Mouse (Mus musculus): Measurements from ENCODE around the gene Hist2h3b. TPM values are rescaled to one million over a fixed set of nuclear protein-coding genes. Genes with fewer than 3 reads are reported as not detected.

Hist2h3b gene
- total and polyA plus RNA-seq, 3 experiments: 12.1 to 1,421 (median 39.4) TPM

- Histone ChIP-seq H3K4me3 (replicated peaks in 1 of 3; ENCODE audit: low read depth in 2 of 3, low read length in 2 of 3, poor library complexity in 1 of 3) (peak overlapping the region; percentile 62 to 67 (median 63)), H3K27me3 (replicated peaks) (no peaks in the 10 kb centered on the region), H3K9me3 (replicated peaks; ENCODE audit: low read length) (no peaks in the 10 kb centered on the region), H3K4me2 (ENCODE audit: insufficient read depth, low read depth, poor library complexity, severe bottlenecking) (peak overlapping the region; percentile 81), H3K79me2 (replicated peaks; ENCODE audit: control insufficient read depth, extremely low read depth, insufficient read depth, poor library complexity, severe bottlenecking) (0 out of 2 replicates have a peak, but pooled peaks cover 10% of the 10 kb centered on the region), H3K4me1 (ENCODE audit: control insufficient read depth in 1 of 2, insufficient read depth in 2 of 2) (peaks cover 0 to 40% of the 10 kb centered on the region in 2 experiments; a peak in 3 of 4 replicates), H3K27ac (ENCODE audit: insufficient read depth, low read depth) (peak overlapping the region; percentile 98), H3K9ac (ENCODE audit: insufficient read depth, low read depth) (peak overlapping the region; percentile 85), H3K36me3 (replicated peaks in 1 of 2; ENCODE audit: control insufficient read depth in 1 of 2, insufficient read depth in 1 of 2, low read length in 1 of 2) (no peaks in the 10 kb centered on the region)
- dilution Hi-C loops (cut with MboI; ENCODE audit: extremely low pct_ligation_motif_present, extremely low pct_unique_long_range_greater_than_20kb, low sequenced_read_pairs): no loop called here
- in situ Hi-C loops (cut with MboI; ENCODE audit: low pct_ligation_motif_present, low pct_unique_long_range_greater_than_20kb, low sequenced_read_pairs): no loop called here
- DNase-seq (ENCODE audit: extremely low read depth): peak; percentile 90
- peak; percentile 100 for TF ChIP-seq POLR2AphosphoS2 (IDR thresholded peaks at IDR 0.05; ENCODE audit: low read depth, low read length)
- TF ChIP-seq ETS1 (conservative IDR thresholded peaks at IDR 0.05; ENCODE audit: low read depth, low read length): no peak
- TF ChIP-seq ZMIZ1 (IDR thresholded peaks at IDR 0.05; ENCODE audit: low read depth, low read length): no peak; the same call in 1 of the 2 replicates
- TF ChIP-seq MAFK (IDR thresholded peaks at IDR 0.05; ENCODE audit: insufficient replicate concordance, low read length): no peak
- TF ChIP-seq MEF2A (IDR thresholded peaks at IDR 0.05; ENCODE audit: borderline replicate concordance, low read depth, low read length): no peak; the same call in 1 of the 2 replicates
- TF ChIP-seq CHD2 (IDR thresholded peaks at IDR 0.05; ENCODE audit: low read length): peak; percentile 54; the same call in 1 of the 2 replicates
- TF ChIP-seq POLR2A (IDR thresholded peaks at IDR 0.05; ENCODE audit: low read depth, low read length): peak; percentile 78
- TF ChIP-seq NRF1 (IDR thresholded peaks at IDR 0.05; ENCODE audit: low read depth, low read length): no peak
- TF ChIP-seq MAX (IDR thresholded peaks at IDR 0.05; ENCODE audit: low read length): peak; percentile 87
- 0 out of 2 replicates have a peak, but pooled peaks have one; percentile 45 for TF ChIP-seq IRF4 (IDR thresholded peaks at IDR 0.05; ENCODE audit: low read depth, low read length)
- no peak; the same call in 1 of the 2 replicates for TF ChIP-seq BHLHE40 (IDR thresholded peaks at IDR 0.05; ENCODE audit: low read depth, low read length)
- TF ChIP-seq GABPA (IDR thresholded peaks at IDR 0.05; ENCODE audit: insufficient replicate concordance, low read depth, low read length): no peak
- no peak for TF ChIP-seq JUN (IDR thresholded peaks at IDR 0.05; ENCODE audit: insufficient read depth, low read depth, low read length)
- TF ChIP-seq USF1 (IDR thresholded peaks at IDR 0.05; ENCODE audit: low read depth, low read length): no peak
- no peak; the same call in 1 of the 2 replicates for TF ChIP-seq MAZ (IDR thresholded peaks at IDR 0.05; ENCODE audit: low read depth, low read length)
- TF ChIP-seq HCFC1 (IDR thresholded peaks at IDR 0.05; ENCODE audit: low read depth, low read length): no peak; the same call in 1 of the 2 replicates
- no peak for TF ChIP-seq RAD21 (IDR thresholded peaks at IDR 0.05; ENCODE audit: low read depth, low read length)
- TF ChIP-seq CHD1 (IDR thresholded peaks at IDR 0.05; ENCODE audit: low read depth, low read length): peak; percentile 92
- no peak for TF ChIP-seq CTCF (conservative IDR thresholded peaks at IDR 0.05 in 1 of 2, IDR thresholded peaks at IDR 0.05 in 1 of 2; ENCODE audit: low read depth in 2 of 2, low read length in 2 of 2)
- no peak for TF ChIP-seq ELF1 (IDR thresholded peaks at IDR 0.05; ENCODE audit: low read depth, low read length)
- no peak for TF ChIP-seq KAT2A (IDR thresholded peaks at IDR 0.05; ENCODE audit: insufficient replicate concordance, low read length)
- no peak for TF ChIP-seq E2F4 (IDR thresholded peaks at IDR 0.05; ENCODE audit: insufficient replicate concordance, low read depth, low read length)
- no peak for TF ChIP-seq USF2 (conservative IDR thresholded peaks at IDR 0.05; ENCODE audit: low read depth, low read length)
- peak; percentile 62; the same call in 1 of the 2 replicates for TF ChIP-seq MYC (IDR thresholded peaks at IDR 0.05; ENCODE audit: low read depth, low read length)
- no peak; the same call in none of the 2 replicates for TF ChIP-seq SIN3A (IDR thresholded peaks at IDR 0.05; ENCODE audit: low read length)
- no peak for TF ChIP-seq EP300 (IDR thresholded peaks at IDR 0.05; ENCODE audit: low read length)
- 0 out of 2 replicates have a peak, but pooled peaks have one; percentile 36 for TF ChIP-seq RCOR1 (conservative IDR thresholded peaks at IDR 0.05; ENCODE audit: low read depth, low read length)
- no peak for TF ChIP-seq ZKSCAN1 (IDR thresholded peaks at IDR 0.05; ENCODE audit: borderline replicate concordance, low read depth, low read length)
- TF ChIP-seq JUND (conservative IDR thresholded peaks at IDR 0.05; ENCODE audit: low read depth, low read length): no peak
- TF ChIP-seq ZC3H11A (IDR thresholded peaks at IDR 0.05; ENCODE audit: low read depth, low read length): no peak
- no peak for TF ChIP-seq UBTF (IDR thresholded peaks at IDR 0.05; ENCODE audit: low read depth, low read length)
- TF ChIP-seq TBP (conservative IDR thresholded peaks at IDR 0.05; ENCODE audit: low read depth, low read length): peak; percentile 82
- peak; percentile 10; the same call in 1 of the 2 replicates for TF ChIP-seq TCF12 (IDR thresholded peaks at IDR 0.05; ENCODE audit: low read depth, low read length)
- TF ChIP-seq SMC3 (IDR thresholded peaks at IDR 0.05; ENCODE audit: low read depth, low read length): no peak; the same call in 1 of the 2 replicates
- no peak; the same call in 1 of the 2 replicates for TF ChIP-seq NELFE (IDR thresholded peaks at IDR 0.05; ENCODE audit: low read depth, low read length)
- peak; percentile 79; the same call in 1 of the 2 replicates for TF ChIP-seq MXI1 (IDR thresholded peaks at IDR 0.05; ENCODE audit: low read depth, low read length)
- no peak for TF ChIP-seq ZNF384 (IDR thresholded peaks at IDR 0.05; ENCODE audit: low read depth, low read length)
- TF ChIP-seq PAX5 (IDR thresholded peaks at IDR 0.05; ENCODE audit: low read length): no peak
Measured at GRCm38 (mm10) chr3:96262216-96262875, 6.1 kb upstream of the Hist2h3b start.

Measured in CH12.LX (cell line).